Mouse (Mus musculus) liver, postnatal 0 days (tissue): Measurements from ENCODE around the gene Arhgef40. TPM values are rescaled to one million over a fixed set of nuclear protein-coding genes. Genes with fewer than 3 reads are reported as not detected.

Experiments used
- ATAC-seq: fragments of 200-750 bp; cut with Nextera tagmentation; 2 replicates; pipeline ENCODE4 v1.8.0; 2017; ENCODE audit warnings: mild to moderate bottlenecking, moderate library complexity
- DNase-seq: peaks from one replicate; pipeline ENCODE4 v3.0.0-alpha.2; 2016
- H3K27ac ChIP-seq: fragments of 300-500 bp; sonication (generic); 2 replicates; pipeline ENCODE4 v1.5.1; 2014; ENCODE audit warnings: antibody characterized with exemption, moderate library complexity, mild to moderate bottlenecking, low read depth
- H3K27me3 ChIP-seq: fragments of 300-500 bp; sonication (generic); 2 replicates; pipeline ENCODE4 v1.6.1; 2014; ENCODE audit warnings: low read length, control low read depth, mixed read lengths; ENCODE audit not compliant: insufficient read depth
- H3K36me3 ChIP-seq: fragments of 300-500 bp; sonication (generic); replicated peaks from 2 replicates; pipeline ENCODE4 v1.6.1; 2014; ENCODE audit warnings: mild to moderate bottlenecking, control low read depth, low read length, moderate library complexity, mixed read lengths; ENCODE audit not compliant: insufficient read depth
- H3K4me1 ChIP-seq: fragments of 300-500 bp; sonication (generic); 2 replicates; pipeline ENCODE4 v1.6.1; 2014; ENCODE audit warnings: antibody characterized with exemption, mild to moderate bottlenecking, control low read depth; ENCODE audit not compliant: insufficient read depth
- H3K4me2 ChIP-seq: fragments of 300-500 bp; sonication (generic); 2 replicates; pipeline ENCODE4 v1.6.1; 2014; ENCODE audit warnings: low read depth, mild to moderate bottlenecking, low read length, moderate library complexity, mixed read lengths
- H3K4me3 ChIP-seq: fragments of 300-500 bp; sonication (generic); 2 replicates; pipeline ENCODE4 v1.5.1; 2014; ENCODE audit warnings: low read depth, low read length
- H3K9ac ChIP-seq: fragments of 300-500 bp; sonication (generic); replicated peaks from 2 replicates; pipeline ENCODE4 v1.6.1; 2014; ENCODE audit warnings: mild to moderate bottlenecking, moderate library complexity
- H3K9me3 ChIP-seq: fragments of 300-500 bp; sonication (generic); 2 replicates; pipeline ENCODE4 v1.6.1; 2016; ENCODE audit warnings: mild to moderate bottlenecking, control low read depth, low read length, mixed read lengths
- CTCF ChIP-seq: sonication (generic); IDR thresholded peaks from 2 replicates; pipeline ENCODE4 v1.5.1; 2016; ENCODE audit warnings: antibody characterized with exemption, low read depth
- EP300 ChIP-seq: IDR thresholded peaks from 2 replicates; pipeline ENCODE4 v1.6.1; 2016; ENCODE audit warnings: antibody characterized with exemption, low read depth, mild to moderate bottlenecking
- WGBS: fragments of 180-500 bp; shearing (Covaris S2); extraction: QIAGEN DNeasy Blood & Tissue Kit; methylation state at CpG from one replicate; pipeline ENCODE4 v1.1.7; 2014; ENCODE audit not compliant: insufficient replicate concordance; 5-methylcytosine and 5-hydroxymethylcytosine counted together
- polyA plus RNA-seq: library from polyadenylated mRNA; unstranded; fragments of >200 nt; fragmentation: Nextera tagmentation; extraction: Ambion mirVana; gene quantifications from 2 replicates; pipeline ENCODE4 v1.2.1, GENCODE M21; 2015

Arhgef40 gene
- polyA plus RNA-seq, 1 experiment from 2014 or later = 7.2 TPM

- Histone ChIP-seq H3K9me3 (no peaks in the 10 kb centered on the region), H3K27me3 (no peaks in the 10 kb centered on the region), H3K36me3 (0 out of 2 replicates have a peak, but pooled peaks cover 4% of the 10 kb centered on the region), H3K4me3 (peak overlapping the region; percentile 63), H3K4me2 (peak overlapping the region; percentile 74), H3K9ac (peak overlapping the region; percentile 88), H3K4me1 (peaks cover 52% of the 10 kb centered on the region), H3K27ac (peak overlapping the region; percentile 98)
- TF ChIP-seq EP300 (no peak), CTCF (no peak; the same call in 1 of the 2 replicates)
- DNase-seq (no peak), ATAC-seq (peak; percentile 2)
- WGBS = 21% methylated on average over 12 of the region's 12 CpGs
These were observed 34.6 kb downstream of the Arhgef40 start for GRCm38 (mm10) chr14:52019051-52019589.

- Histone ChIP-seq H3K4me2 (peak overlapping the region; percentile 74), H3K27ac (peak overlapping the region; percentile 98), H3K9ac (peak overlapping the region; percentile 88), H3K9me3 (no peaks in the 10 kb centered on the region), H3K4me3 (peak overlapping the region; percentile 63), H3K27me3 (no peaks in the 10 kb centered on the region), H3K36me3 (0 out of 2 replicates have a peak, but pooled peaks cover 4% of the 10 kb centered on the region), H3K4me1 (peaks cover 58% of the 10 kb centered on the region)
- ATAC-seq (peak; percentile 83), DNase-seq (peak; percentile 97)
- under 1% methylated on average over 72 of the region's 74 CpGs for WGBS
- TF ChIP-seq EP300 (0 out of 2 replicates have a peak, but pooled peaks have one; percentile 10), CTCF (peak; percentile 77)
These were observed 35.2 kb downstream of the Arhgef40 start for GRCm38 (mm10) chr14:52019590-52020340.

GRCm38 (mm10) chr14:52020486-52021137, 36.1 kb downstream of the Arhgef40 start, which contains the start of gene Zfp219:
Gene Zfp219 (minus strand): TSS chr14:52020733.
- ATAC-seq = peak; percentile 70
- no peaks in the 10 kb centered on the region for H3K27me3 ChIP-seq
- H3K36me3 ChIP-seq = 0 out of 2 replicates have a peak, but pooled peaks cover 4% of the 10 kb centered on the region
- peak within 1 kb of the TSS; percentile 98 for H3K27ac ChIP-seq
- H3K4me3 ChIP-seq = peak within 1 kb of the TSS; percentile 63
- peak; percentile 81 for DNase-seq
- no peaks in the 10 kb centered on the region for H3K9me3 ChIP-seq
- peak; percentile 28 for TF ChIP-seq EP300
- TF ChIP-seq CTCF = peak; percentile 87
- H3K9ac ChIP-seq = peak within 1 kb of the TSS; percentile 88
- 16% methylated on average over 15 of the region's 15 CpGs for WGBS
- H3K4me1 ChIP-seq = peaks cover 53% of the 10 kb centered on the region
- peak within 1 kb of the TSS; percentile 74 for H3K4me2 ChIP-seq

DNA sequence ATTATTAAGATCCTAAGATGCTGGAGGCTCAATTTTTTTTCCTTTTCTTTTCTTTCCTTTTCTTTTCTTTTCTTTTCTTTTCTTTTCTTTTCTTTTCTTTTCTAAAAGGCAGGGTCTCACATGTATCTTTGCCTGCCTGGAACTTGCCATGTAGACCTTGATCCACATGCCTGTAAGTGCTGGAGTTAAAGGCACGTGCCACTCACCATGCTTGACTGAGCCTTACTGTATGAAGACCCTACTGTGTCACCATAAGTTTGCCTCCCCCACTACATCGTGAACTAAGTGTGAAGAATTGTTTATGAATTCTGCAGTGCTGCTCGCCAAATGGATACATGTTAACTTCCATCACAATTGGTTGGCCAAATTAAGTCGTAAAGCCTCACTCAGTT, 36.6 kb downstream of the Arhgef40 start:
- Histone ChIP-seq H3K9ac (no peak overlapping the region), H3K4me1 (peaks cover 48% of the 10 kb centered on the region), H3K27me3 (no peaks in the 10 kb centered on the region), H3K4me2 (peak overlapping the region; percentile 74), H3K36me3 (0 out of 2 replicates have a peak, but pooled peaks cover 4% of the 10 kb centered on the region), H3K4me3 (0 out of 2 replicates have a peak overlapping the region, but pooled peaks have one; percentile 63), H3K27ac (peak overlapping the region; percentile 98), H3K9me3 (no peaks in the 10 kb centered on the region)
- no peak for TF ChIP-seq EP300
- TF ChIP-seq CTCF = no peak
- no peak for ATAC-seq
- 72% methylated on average over 4 of the region's 4 CpGs for WGBS
- no peak for DNase-seq

- 67% methylated on average over 8 of the region's 8 CpGs for WGBS
- H3K36me3 ChIP-seq = 0 out of 2 replicates have a peak, but pooled peaks cover 2% of the 10 kb centered on the region
- no peak overlapping the region for H3K9ac ChIP-seq
- 0 out of 2 replicates have a peak overlapping the region, but pooled peaks have one; percentile 74 for H3K4me2 ChIP-seq
- peak overlapping the region; percentile 98 for H3K27ac ChIP-seq
- DNase-seq (no peak), ATAC-seq (no peak)
- no peaks in the 10 kb centered on the region for H3K9me3 ChIP-seq
- no peak overlapping the region for H3K4me3 ChIP-seq
- no peak for TF ChIP-seq CTCF
- peak; percentile 72; the same call in 1 of the 2 replicates for TF ChIP-seq EP300
- H3K4me1 ChIP-seq = peaks cover 42% of the 10 kb centered on the region
- no peaks in the 10 kb centered on the region for H3K27me3 ChIP-seq
These were observed 37.2 kb downstream of the Arhgef40 start for GRCm38 (mm10) chr14:52021568-52022212.
